Mouse (Mus musculus): ENCODE data around the gene Ttpal. TPM values are rescaled to one million over a fixed set of nuclear protein-coding genes. Genes with fewer than 3 reads are reported as not detected.

Gene Ttpal
- polyA plus RNA-seq, 1 experiment, result 15.4 TPM

DNA sequence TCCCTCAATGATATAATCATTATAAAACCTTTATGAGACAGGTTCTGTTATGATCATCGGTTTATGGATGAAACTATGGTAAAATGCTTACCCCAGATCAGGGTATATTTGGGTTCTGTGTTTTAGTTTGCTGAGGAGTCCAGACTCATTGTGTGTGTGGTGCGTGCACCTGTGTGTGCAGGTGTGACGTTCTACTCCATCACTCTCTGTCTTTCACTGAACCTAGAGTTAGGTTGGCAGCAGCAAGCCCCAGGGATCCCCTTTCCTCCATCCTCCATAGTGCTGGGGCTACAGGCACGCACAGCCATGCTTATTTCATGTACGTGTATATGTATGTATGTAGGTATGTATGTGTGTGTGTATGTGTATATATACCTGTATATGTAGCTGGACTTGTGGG, 60.0 kb downstream of the Ttpal start:
- no peak for DNase-seq (ENCODE audit: low read depth)

DNA sequence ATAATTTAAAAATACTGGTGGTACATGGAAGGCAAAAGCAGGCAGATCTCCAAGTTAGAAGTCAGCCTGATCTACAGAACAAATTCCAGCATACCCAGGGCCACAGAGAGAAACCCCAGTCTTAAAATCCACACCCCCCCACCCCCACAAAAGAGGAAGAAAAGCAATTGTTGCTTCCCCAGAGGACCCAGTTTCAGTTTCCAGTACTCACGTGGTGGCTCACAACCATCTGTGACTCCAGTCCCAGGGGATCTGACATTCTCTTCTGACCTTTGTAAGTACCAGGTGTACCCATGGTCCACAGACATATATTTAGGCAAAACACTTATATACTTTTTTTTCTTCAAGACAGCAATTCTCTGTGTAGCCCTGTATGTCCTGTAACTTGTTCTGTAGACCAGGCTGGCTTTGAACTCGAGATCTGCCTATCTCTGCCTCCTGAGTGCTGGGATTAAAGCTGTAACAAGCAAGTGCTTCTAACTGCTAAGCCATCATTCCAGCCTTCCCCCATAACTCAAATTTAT, 60.6 kb downstream of the Ttpal start:
- DNase-seq (ENCODE audit: low read depth), result no peak

- no peak for DNase-seq (ENCODE audit: low read depth)
Measured at GRCm38 (mm10) chr2:163663930-163664329, 61.8 kb downstream of the Ttpal start.

- no peak for DNase-seq (ENCODE audit: low read depth)
Measured at GRCm38 (mm10) chr2:163667045-163667444, 64.9 kb downstream of the Ttpal start.

Other genes with a start within 250 kb of the Ttpal start
- gene Jph2, start 204.3 kb upstream of the Ttpal start, polyA plus RNA-seq (2012; rRNA removed), result 15.5 and 16.3 TPM in 2 replicates
- 25.0 and 25.5 TPM in 2 replicates for gene Oser1, start 177.6 kb upstream of the Ttpal start, polyA plus RNA-seq (2012; rRNA removed)
- gene Gdap1l1, start 163.8 kb upstream of the Ttpal start, polyA plus RNA-seq (2012; rRNA removed), result 0.55 and 1.3 TPM in 2 replicates
- 41.0 and 44.1 TPM in 2 replicates for gene Fitm2, start 129.7 kb upstream of the Ttpal start, polyA plus RNA-seq (2012; rRNA removed)
- not detected in 2 replicates for gene R3hdml, start 110.0 kb upstream of the Ttpal start, polyA plus RNA-seq (2012; rRNA removed)
- gene Hnf4a, start 95.5 kb upstream of the Ttpal start, polyA plus RNA-seq (2012; rRNA removed), result 2.2 and 4.5 TPM in 2 replicates
- gene Serinc3, start 42.8 kb downstream of the Ttpal start, polyA plus RNA-seq (2012; rRNA removed), result 605 and 667 TPM in 2 replicates
- 79.3 and 88.5 TPM in 2 replicates for gene Pkig, start 56.1 kb downstream of the Ttpal start, polyA plus RNA-seq (2012; rRNA removed)
- 3.4 and 3.8 TPM in 2 replicates for gene Ada, start 147.9 kb downstream of the Ttpal start, polyA plus RNA-seq (2012; rRNA removed)
- 11.9 and 19.9 TPM in 2 replicates for gene Ccn5, start 218.5 kb downstream of the Ttpal start, polyA plus RNA-seq (2012; rRNA removed)